Mouse (Mus musculus): Measurements from ENCODE around the gene Reck.
A peak's percentile ranks its signal among the peaks of the same experiment; 100 is the strongest.

The Reck gene

DNA sequence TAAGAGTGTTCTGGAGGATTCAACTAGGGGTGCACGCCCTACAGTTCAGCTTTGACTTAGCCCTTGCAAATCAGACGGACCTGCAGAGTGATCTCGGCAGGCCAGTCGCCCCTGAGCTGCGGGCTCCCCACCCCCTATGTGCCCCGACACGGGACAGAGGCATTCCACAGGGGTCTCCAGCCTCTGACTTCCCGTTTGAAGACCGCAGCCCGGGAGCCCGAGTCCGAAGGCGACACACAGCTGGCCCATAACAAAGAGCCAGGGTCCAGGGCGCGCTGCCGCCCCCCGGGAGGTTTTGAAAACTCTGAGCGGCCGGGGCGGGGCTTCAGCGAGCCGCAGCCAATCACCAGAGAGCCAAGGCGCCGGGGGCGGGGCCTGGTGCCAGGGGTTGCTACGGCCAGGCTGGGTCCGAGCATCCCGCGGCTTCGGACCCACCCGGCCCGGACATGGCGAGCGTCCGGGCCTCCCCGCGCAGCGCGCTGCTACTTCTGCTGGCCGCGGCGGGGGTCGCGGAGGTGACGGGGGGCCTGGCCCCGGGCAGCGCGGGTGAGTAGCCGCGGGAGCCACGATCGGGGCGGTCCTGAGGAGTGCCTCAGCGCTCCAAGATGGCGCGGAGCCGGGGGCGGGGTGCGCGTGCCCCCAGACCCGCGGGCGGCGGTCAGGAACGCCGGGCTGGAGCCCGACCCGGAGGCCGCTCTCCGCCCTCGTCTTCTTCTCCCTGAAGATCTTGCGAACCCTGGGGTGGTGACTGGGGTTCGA is at the start of gene Reck:
Reck (plus strand) TSS at position 371 of the 759 bp plus-strand sequence.
- DNase-seq (ENCODE audit: low spot score in 2 of 2) = peak; percentile 79

GRCm38 (mm10) chr4:43828806-43829205 is 46.5 kb upstream of the Reck start:
- no peak for DNase-seq (ENCODE audit: low spot score in 2 of 2)

GRCm38 (mm10) chr4:43832031-43832430 is 43.3 kb upstream of the Reck start:
- DNase-seq (ENCODE audit: low spot score in 2 of 2) = no peak

GRCm38 (mm10) chr4:43833752-43834151 is 41.6 kb upstream of the Reck start:
- DNase-seq (ENCODE audit: low spot score in 2 of 2) = no peak

DNA sequence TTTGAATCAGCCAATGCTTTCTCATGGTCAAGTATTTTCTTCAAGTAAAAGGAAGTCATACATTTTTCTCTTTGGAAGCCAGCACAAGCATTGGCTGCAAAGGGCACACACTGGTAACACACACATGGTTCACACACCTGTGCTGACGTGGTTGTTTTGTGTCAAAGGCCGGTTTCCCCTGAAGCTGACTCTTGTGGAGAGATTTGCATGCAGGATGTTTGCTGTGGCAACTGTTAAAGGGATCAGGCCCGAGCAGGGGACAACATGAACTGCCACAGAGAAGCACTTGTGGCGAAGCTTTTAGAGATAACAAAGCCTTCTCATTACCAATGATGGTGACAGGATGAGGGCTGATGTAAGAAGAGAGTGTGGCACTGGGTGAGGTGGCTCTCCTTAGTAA is 40.6 kb upstream of the Reck start:
- no peak for DNase-seq (ENCODE audit: low spot score in 2 of 2)

- no peak for DNase-seq (ENCODE audit: low spot score in 2 of 2)
These were observed 37.0 kb upstream of the Reck start for GRCm38 (mm10) chr4:43838326-43838725.

- DNase-seq (ENCODE audit: low spot score in 2 of 2) = no peak
These were observed 35.2 kb upstream of the Reck start, which contains the start of gene Olfr157 for GRCm38 (mm10) chr4:43840101-43840500. Gene Olfr157, minus strand, starts transcription at chr4:43840201.

DNA sequence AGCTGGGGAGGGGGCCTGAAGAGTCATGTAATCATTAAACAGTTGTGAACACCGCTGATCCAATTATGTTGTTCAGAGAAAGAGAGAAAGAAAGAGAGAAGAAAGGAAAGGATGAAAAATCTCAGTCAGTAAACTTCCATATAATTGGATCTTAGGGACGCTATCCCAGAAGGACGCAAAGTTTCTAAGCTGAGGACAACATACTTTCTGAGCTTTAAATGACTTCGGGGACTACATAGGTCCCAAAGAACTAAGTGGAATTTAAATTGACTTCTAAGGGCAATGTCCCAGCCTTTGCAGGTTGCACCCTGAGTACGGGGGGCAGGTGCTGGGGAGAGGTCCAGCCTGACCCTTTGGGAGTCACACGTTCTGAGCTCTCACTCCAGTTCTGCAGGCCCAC is 24.1 kb upstream of the Reck start, which contains the start of gene Olfr155:
Olfr155 (plus strand) TSS at position 301 of the 400 bp plus-strand sequence.
- no peak for DNase-seq (ENCODE audit: low spot score in 2 of 2)

DNA sequence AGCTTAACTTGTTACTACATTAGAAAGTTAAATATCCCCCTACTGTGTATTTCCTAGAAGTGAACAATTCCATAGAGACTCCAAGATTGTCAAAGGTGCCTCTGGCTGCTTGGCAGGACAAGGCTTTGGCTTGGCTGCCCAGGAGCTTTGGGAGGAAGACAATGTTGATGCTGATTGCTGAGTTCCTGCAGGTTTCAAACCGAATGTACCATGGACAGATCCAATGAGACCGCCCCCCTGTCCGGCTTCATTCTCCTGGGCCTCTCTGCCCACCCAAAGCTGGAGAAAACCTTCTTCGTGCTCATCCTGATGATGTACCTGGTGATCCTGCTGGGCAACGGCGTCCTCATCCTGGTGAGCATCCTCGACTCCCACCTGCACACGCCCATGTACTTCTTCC is 21.2 kb upstream of the Reck start:
- DNase-seq (ENCODE audit: low spot score in 2 of 2) = no peak

- no peak for DNase-seq (ENCODE audit: low spot score in 2 of 2)
These were observed 15.4 kb upstream of the Reck start for GRCm38 (mm10) chr4:43859886-43860285.

DNA sequence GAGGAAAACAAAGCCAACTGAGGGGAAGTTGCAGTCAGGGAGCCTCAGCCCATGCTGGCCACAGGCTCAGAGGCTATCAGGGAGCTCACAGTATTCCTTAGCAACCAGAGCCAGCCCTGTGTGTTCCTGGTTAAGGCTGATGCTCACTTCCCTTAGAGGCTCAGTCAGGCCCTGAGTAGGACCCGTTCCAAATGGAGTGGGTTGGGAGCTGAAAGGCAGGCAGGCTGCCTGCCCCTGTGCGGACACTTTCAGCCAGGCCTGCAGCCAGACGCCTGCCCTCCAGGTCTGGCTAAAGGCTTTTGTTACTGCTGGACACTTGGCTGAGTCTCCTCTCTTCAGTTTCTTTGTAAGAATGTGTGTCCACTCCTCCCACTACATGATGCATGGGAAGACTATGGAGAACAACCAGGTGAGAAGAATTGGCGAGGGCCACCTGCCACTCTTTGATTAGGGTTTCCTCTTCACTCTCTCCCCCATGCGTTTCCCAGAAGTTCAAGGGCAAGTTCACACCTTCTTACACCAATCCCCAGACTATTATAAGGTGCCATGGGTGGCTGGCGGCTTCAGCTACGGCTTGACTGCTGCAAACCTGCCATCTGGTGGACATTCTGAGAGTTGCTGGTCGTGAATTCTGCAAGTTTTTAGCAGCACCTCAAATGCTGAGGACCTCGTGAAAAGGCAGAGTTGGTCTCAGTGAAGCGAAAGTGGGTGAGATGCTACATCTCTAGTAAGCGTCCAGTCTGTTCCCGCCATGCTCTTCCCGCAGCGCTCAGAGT is 14.4 kb upstream of the Reck start:
- peak; percentile 65 to 79 for DNase-seq (ENCODE audit: low spot score in 2 of 2)

DNA sequence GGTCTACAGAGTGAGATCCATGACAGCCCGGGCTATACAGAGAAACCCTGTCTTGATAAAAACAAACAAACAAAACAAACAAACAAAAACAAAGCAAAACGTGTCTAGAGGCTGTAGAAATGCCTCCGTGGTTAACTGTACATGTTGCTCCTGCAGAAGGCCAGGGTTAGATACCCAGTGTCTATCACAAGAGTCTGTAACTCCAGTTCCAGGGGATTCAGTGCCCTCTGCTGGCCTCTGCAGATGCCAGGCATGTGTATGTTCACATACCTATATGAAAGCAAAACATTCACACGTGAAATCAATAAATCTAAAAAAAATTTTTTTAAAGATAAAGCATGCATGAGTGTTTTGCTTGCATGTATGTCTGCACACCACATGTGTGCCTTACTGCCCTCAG is 12.0 kb upstream of the Reck start:
- no peak for DNase-seq (ENCODE audit: low spot score in 2 of 2)

- DNase-seq (ENCODE audit: low spot score in 2 of 2) = no peak
These were observed 5.5 kb upstream of the Reck start for GRCm38 (mm10) chr4:43869821-43870220.

DNA sequence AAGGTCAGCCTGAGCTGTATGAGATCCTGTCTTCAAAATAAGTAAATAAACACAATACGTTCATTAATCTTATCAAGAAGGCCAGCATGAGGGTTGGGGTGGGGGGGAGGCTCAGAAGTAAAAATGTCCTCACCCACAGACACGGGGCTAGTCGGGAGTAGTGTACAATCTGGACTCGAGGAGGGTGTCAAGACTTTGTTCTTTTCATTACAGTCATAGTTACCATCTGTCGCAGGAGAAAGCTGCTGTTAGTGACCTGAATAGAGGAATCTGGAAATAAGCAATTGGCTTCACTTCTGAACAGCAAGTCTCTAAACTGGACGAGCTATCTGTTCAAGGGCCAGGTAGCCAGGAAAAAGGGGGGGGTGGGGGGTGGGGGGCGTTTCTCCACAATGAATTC is 829 bp upstream of the Reck start:
- DNase-seq (ENCODE audit: low spot score in 2 of 2) = no peak

- DNase-seq (ENCODE audit: low spot score in 2 of 2) = peak; percentile 13 to 19
These were observed 635 bp downstream of the Reck start for GRCm38 (mm10) chr4:43875919-43876411.

DNA sequence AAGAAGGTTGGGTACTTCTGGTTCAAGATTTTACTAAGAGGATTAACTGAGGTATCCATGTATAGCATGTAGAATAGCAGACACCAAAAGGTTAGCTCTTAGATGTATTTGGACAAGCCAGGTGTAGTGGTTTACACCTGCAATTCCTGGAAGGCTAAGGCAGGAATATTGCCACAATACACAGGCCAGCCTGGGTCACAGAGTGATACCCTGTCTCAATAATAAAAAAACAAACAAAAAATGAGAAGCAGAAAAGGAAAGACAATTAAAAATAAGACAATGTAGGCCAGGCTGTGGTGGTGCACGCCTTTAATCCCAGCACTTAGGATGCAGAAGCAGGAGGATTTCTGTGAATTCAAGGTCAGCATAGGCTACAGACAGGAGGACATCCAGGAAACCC is 1.9 kb downstream of the Reck start:
- no peak for DNase-seq (ENCODE audit: low spot score in 2 of 2)

DNA sequence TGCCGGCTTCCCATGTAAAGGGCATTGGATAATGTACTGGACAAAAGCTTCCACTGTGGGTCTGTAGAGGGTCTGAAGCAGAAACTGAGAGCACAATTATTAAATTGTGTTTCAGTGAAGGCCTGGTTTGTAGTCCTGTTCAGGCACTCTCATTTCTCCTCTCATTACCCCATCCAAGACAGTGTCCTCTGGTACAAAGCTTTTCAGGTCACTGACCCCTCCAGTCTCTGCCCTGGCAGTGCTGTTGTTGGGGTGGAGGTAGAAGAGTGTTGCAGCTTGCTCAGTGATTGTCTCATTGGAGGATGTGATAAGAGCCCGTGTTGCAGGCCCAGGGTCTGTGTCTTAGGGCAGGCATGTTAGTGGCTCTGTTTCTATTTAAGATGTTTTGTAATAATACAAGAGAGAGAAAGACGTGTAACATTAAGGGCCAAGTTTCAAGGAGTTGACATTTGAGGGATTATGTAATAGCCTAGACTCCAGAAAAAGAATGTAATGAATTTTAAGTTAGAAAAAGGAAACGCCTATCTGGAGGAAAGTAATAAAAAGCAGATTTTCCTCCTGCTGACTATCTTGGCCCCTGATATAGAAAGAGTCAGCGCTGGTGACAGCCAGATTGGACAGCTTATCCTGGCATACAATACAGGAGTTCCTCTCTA is 2.9 kb downstream of the Reck start:
- no peak for DNase-seq (ENCODE audit: low spot score in 2 of 2)

DNA sequence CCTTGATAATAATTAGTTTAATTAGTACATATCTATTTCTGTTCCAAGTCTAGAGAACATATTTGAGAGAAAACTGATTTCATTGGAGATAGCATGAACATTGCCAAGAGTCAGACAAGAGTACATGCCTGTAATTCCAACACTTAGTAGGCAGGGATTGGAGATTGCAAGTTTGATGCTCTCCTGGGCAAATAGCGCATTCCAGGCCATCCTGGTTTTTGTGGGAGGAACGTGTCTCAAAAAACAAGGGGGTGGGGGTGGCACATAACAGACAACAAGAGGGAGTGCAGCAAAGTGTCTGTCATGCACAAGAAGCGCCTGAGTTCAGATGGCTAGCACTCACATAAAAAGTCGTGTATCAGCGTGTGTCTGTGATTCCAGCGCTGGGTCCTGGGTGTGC is 4.2 kb downstream of the Reck start:
- no peak for DNase-seq (ENCODE audit: low spot score in 2 of 2)

GRCm38 (mm10) chr4:43884196-43884595 is 8.9 kb downstream of the Reck start:
- no peak for DNase-seq (ENCODE audit: low spot score in 2 of 2)

DNA sequence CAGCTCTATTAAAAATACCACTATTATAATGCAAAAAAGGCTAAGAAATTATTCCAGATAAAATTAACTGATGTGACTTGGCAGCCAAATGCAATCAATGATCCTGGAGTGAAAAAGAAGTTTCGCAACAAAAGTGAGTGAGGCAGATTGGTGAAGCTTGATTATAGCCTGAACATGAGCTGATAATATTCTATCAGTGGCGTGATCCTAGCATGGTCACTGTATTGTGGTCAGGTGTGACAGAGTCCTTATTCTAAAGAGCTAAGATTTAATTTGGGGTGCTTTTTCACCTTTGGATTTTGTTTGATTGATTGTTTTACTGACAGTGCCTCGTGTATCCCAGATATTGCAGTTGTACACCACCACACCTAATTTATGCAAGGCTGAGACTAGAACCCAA is 15.9 kb downstream of the Reck start:
- DNase-seq (ENCODE audit: low spot score in 2 of 2) = no peak

DNA sequence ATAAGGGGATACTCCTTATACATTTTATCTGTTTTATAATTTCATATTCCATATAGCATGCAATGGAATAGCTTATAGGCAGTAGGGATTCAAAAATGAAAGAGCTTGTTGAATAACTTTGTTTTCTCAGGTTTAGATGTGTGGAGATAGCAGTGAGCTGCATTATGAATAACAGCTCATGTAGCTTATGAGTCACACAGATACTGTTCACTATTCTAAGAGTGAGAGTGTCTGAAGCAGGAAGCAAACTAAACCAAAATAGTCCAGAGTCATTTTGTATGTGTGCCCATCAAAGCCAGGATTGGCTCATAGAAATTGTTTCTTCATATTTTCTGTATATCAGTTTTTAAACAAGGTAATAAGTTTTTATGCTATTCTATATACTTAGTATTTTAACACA is 21.9 kb downstream of the Reck start:
- no peak for DNase-seq (ENCODE audit: low spot score in 2 of 2)

DNA sequence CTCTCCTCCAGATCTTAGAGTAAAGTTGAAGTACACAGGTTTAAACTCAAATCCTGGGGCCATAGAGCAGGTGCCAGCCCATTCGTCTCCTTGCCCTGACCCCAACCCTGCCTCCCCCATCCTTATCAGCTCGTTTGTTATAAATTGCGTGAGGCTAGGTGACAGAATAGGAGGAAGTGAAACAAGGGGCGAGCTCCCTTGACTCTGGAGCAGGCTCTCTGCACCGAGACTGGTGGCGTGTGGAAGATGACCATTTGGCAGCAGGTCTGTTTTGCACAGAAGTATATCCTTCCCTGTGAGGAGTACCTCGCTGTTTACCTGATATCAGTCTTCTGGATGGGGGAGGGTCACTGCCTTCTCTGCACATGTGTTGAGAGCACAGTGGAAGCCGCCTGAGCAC is 23.9 kb downstream of the Reck start:
- DNase-seq (ENCODE audit: low spot score in 2 of 2) = no peak
